Mouse (Mus musculus) right cerebral cortex, postnatal 4 days (tissue): ENCODE measurements at regions not wholly inside any gene's neighbourhood (a gene's known extent, or its start where the extent isn't known, plus 50 kb on each side); places are given as distances from the start of the nearest gene placed in this dataset.

ENCODE experiments used
- DNase-seq: peaks from one replicate; pipeline ENCODE4 v3.0.0-alpha.2; 2022

DNA sequence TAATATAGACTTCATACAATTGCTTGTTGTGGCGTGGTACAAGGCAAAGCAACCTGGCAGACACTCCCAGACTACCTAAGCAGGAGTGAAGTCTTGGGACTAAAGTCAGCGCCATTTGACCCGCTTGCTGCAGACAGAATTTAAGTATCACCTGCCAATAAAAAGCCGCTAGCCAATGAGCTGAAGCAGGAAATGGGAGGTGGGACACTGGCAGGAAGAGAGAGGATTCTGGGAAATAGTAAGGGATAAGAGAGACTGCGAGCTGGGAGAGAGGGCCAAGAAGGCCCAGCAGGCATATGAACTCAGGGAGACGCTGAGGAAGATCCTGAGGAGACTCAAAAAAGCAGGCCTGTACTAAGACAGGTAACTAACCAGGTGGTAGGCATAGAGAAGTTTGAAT, 102.0 kb upstream of the Slc22a12 start:
- DNase-seq = no peak

DNA sequence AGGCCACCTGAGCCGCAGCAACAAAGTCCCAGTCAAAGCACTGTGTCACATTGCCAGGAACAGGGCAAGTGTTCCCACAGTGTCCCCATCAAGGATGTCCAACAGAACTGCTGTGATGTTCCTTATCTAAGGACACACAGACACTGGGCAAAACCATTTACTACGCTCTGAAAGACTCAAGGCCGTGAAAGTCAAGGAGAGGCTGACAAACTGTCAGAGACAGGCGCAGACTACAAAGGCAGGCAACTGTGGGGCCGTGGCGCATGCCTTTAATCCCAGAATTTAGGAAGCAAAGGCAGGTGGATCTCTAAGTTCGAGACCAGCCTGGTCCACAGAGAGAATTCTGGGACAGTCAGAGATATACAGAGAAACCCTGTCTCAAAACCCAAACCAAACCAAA, 96.8 kb upstream of the Slc22a12 start:
- no peak for DNase-seq

- DNase-seq = no peak
Measured at GRCm38 (mm10) chr19:6633400-6633799, 90.6 kb upstream of the Slc22a12 start.

GRCm38 (mm10) chr19:6631817-6632216, 89.0 kb upstream of the Slc22a12 start:
- DNase-seq = no peak

- no peak for DNase-seq
Measured at GRCm38 (mm10) chr19:6630613-6630940, 87.7 kb upstream of the Slc22a12 start.

GRCm38 (mm10) chr19:6629911-6630612, 87.2 kb upstream of the Slc22a12 start:
- DNase-seq = no peak

- no peak for DNase-seq
Measured at GRCm38 (mm10) chr19:6625574-6625973, 82.7 kb upstream of the Slc22a12 start.

- DNase-seq = no peak
Measured at GRCm38 (mm10) chr19:6621023-6621422, 78.2 kb upstream of the Slc22a12 start.

DNA sequence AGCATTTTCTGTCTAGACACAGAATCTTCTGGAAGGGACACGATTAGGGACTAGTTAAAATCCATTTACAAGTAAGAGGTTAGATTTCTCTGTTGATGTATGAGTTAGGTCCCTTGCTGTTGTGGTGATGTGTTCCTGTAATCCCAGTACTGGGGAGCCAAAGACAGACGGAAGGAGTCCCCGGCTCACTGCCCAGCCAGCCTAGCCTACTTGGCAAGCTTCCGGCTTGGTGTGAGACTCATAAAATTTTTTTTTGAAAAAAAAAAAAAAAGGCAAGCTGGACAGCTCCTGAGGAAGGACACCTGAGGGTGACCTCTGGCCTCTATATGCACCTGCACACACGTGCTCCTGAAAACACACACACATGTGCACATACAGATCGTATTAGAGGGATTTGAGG, 76.7 kb upstream of the Slc22a12 start:
- no peak for DNase-seq

- DNase-seq = no peak
Measured at GRCm38 (mm10) chr19:6616659-6617058, 73.8 kb upstream of the Slc22a12 start.

DNA sequence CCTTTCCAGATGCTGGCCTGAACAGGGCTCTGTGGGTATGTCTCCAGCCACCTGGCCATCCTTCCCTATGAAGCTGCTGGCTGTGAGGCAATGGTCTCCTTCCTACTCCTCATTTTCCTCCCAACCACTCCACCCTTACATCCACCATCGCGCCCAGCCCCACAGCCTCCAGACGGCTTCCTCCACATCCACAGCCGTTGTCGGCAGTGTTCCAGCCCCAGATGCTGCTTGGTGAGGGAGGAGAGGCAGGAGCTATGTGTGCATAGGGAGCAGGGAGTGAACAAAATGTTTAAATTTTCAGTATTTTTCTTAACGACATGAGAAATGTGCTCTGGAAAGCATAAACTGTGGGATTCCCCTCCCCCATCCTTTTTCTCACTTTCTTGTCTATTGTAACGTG, 69.6 kb upstream of the Slc22a12 start:
- DNase-seq = no peak

GRCm38 (mm10) chr19:6611921-6612320, 69.1 kb upstream of the Slc22a12 start:
- DNase-seq = no peak

GRCm38 (mm10) chr19:6610715-6611114, 67.9 kb upstream of the Slc22a12 start:
- DNase-seq = no peak

GRCm38 (mm10) chr19:6610051-6610450, 67.2 kb upstream of the Slc22a12 start:
- DNase-seq = no peak

GRCm38 (mm10) chr19:6607501-6607900, 64.7 kb upstream of the Slc22a12 start:
- no peak for DNase-seq

DNA sequence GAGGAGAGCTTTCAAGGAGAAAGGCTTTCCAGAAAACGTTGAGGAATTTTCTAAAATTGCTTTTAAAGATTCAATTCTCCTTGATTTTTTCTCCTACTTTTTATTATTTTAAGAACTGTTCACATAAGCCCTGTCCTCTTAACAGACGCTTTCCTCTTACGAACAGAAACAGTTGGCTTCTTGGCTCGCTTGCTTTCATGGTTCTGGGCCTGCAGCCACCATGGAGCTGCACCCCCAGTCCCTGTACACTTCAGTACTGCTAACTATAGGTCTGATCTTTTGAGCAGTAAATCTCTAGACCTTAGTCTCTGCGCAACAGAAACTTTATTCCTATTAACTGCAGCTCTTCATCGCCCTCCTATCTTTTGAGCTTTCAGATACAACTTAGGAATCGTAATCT, 63.8 kb upstream of the Slc22a12 start:
- no peak for DNase-seq

DNA sequence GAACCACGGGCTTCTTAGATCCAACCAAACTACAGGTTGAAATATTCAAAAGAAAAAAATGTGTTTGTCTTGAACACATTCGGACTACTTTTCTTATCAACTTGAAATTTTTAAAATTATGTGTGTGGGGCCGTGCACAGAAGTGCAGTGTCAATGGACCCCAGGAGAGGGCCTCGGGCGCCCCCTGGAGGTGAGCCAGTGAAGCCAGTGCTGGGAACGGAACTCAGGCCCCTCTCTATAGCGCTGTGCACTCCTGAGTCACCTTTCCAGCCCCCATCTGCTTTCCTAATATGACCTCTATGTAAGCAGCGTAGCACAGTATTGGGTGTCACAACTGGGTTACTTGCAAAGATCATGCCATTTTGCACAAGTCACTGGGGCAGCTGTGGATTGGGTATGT, 61.9 kb upstream of the Slc22a12 start:
- no peak for DNase-seq

GRCm38 (mm10) chr19:6600873-6601530, 58.2 kb upstream of the Slc22a12 start:
- DNase-seq = no peak

DNA sequence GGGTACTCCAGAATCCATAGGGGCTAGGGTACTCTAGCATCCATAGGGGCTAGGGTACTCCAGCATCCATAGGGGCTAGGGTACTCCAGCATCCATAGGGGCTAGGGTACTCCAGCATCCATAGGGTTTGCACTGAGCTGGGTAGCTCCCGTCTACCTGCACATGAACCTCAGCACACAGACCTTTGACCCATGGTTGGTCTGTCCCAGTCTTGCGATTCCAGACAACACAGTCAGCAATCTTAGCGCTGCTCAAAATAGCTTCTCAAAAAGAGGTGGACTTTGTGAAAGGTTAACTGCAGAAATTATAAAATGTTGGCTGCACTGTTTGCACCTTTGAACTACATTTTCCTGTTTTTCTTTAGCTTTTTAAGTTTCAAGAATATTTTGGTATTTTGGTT, 56.4 kb upstream of the Slc22a12 start:
- DNase-seq = no peak

DNA sequence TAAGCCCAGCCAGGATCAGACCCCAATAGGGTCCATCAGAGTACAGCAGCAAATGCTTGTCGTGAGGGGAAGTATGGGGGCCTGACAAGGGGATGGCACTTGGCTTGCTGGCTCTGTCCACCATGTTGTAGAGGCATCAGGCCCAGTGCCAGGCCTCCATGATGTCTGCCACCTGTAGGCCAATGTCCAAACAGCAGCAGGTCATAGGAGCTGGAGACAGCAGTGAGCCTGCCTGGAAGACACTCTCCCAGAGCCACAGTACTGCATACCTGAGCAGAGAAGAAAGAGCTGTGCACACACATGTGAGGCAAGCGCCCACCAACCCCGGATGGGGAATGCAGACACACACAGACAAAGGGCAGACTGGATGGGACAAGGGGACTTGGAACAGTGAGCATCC, 55.4 kb upstream of the Slc22a12 start:
- no peak for DNase-seq

DNA sequence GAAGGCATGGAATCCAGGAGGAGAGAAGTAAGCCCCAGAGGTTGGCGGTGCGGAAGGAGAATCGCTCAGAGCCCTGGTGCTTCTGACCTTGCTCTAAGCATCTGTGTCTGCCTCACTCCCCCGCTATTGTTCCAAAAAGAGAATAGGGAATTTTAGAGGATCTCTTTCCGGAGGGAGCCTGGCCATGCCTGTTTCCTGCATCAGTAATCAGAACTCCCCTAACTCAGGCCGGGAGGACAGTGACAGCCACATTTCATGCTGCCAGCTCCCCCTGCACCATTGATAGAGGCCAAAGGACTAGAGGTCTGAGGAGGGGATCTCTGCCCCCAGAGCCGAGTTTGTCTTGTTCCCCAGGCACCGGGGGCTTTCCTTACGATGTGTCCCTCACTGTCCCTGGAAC, 53.0 kb upstream of the Slc22a12 start:
- no peak for DNase-seq
